Mouse (Mus musculus) liver, embryonic 15.5 days (tissue): ENCODE data around the gene Cfap45. TPM values are rescaled to one million over a fixed set of nuclear protein-coding genes. Genes with fewer than 3 reads are reported as not detected.
A peak's percentile ranks its signal among the peaks of the same experiment; 100 is the strongest.

Source experiments
- ATAC-seq: fragments of 200-750 bp; cut with Nextera tagmentation; 2 replicates; pipeline ENCODE4 v1.8.0; 2017; ENCODE audit warnings: moderate number of reproducible peaks, mild to moderate bottlenecking, moderate library complexity; ENCODE audit not compliant: insufficient read depth
- H3K27ac ChIP-seq: fragments of 300-500 bp; sonication (generic); replicated peaks from 2 replicates; pipeline ENCODE4 v1.5.1; 2015; ENCODE audit warnings: mild to moderate bottlenecking, inconsistent platforms
- H3K27me3 ChIP-seq: fragments of 300-500 bp; sonication (generic); 2 replicates; pipeline ENCODE4 v1.6.1; 2015; ENCODE audit warnings: mild to moderate bottlenecking, inconsistent platforms
- H3K36me3 ChIP-seq: fragments of 300-500 bp; sonication (generic); replicated peaks from 2 replicates; pipeline ENCODE4 v1.6.1; 2015; ENCODE audit warnings: moderate library complexity, mild to moderate bottlenecking, inconsistent platforms
- H3K4me1 ChIP-seq: fragments of 300-500 bp; sonication (generic); replicated peaks from 2 replicates; pipeline ENCODE4 v1.6.1; 2015; ENCODE audit warnings: inconsistent platforms
- H3K4me2 ChIP-seq: fragments of 300-500 bp; sonication (generic); 2 replicates; pipeline ENCODE4 v1.6.1; 2015; ENCODE audit warnings: moderate library complexity, mild to moderate bottlenecking, inconsistent platforms
- H3K4me3 ChIP-seq: fragments of 300-500 bp; sonication (generic); replicated peaks from 2 replicates; pipeline ENCODE4 v1.5.1; 2015; ENCODE audit warnings: mild to moderate bottlenecking, inconsistent platforms
- H3K9ac ChIP-seq: fragments of 300-500 bp; sonication (generic); 2 replicates; pipeline ENCODE4 v1.6.1; 2015; ENCODE audit warnings: moderate library complexity, mild to moderate bottlenecking, inconsistent platforms
- H3K9me3 ChIP-seq: fragments of 300-500 bp; sonication (generic); replicated peaks from 2 replicates; pipeline ENCODE4 v1.6.1; 2016; ENCODE audit warnings: inconsistent platforms
- WGBS: fragments of 180-500 bp; shearing (Covaris S2); methylation state at CpG from one replicate; pipeline ENCODE4 v1.1.7; 2015; ENCODE audit warnings: mixed read lengths; ENCODE audit not compliant: insufficient replicate concordance; 5-methylcytosine and 5-hydroxymethylcytosine counted together
- polyA plus RNA-seq: library from polyadenylated mRNA; unstranded; fragments of >200 nt; fragmentation: Nextera tagmentation; extraction: Ambion mirVana; gene quantifications from 2 replicates; pipeline ENCODE4 v1.2.1, GENCODE M21; 2015

Cfap45 gene
- polyA plus RNA-seq: 0.29 and 0.43 TPM in 2 replicates

GRCm38 (mm10) chr1:172520576-172521440 is at the start of gene Cfap45:
Cfap45 (plus strand) TSS chr1:172520801.
- H3K4me2 ChIP-seq: peak within 1 kb of the TSS; percentile 50
- H3K4me3 ChIP-seq: peak within 1 kb of the TSS; percentile 31
- H3K36me3 ChIP-seq: no peaks in the 10 kb centered on the region
- no peak within 1 kb of the TSS for H3K27ac ChIP-seq
- peaks cover 24% of the 10 kb centered on the region for H3K27me3 ChIP-seq
- no peaks in the 10 kb centered on the region for H3K9me3 ChIP-seq
- no peak within 1 kb of the TSS for H3K9ac ChIP-seq
- peak; percentile 47; the same call in 1 of the 2 replicates for ATAC-seq
- 3% methylated on average over 28 of the region's 28 CpGs for WGBS
- peaks cover 16% of the 10 kb centered on the region; the same call in 1 of the 2 replicates for H3K4me1 ChIP-seq

GRCm38 (mm10) chr1:172472909-172473308 is 47.7 kb upstream of the Cfap45 start:
- ATAC-seq: no peak
- H3K27ac ChIP-seq: no peak overlapping the region
- peaks cover 8% of the 10 kb centered on the region for H3K4me1 ChIP-seq
- no peaks in the 10 kb centered on the region for H3K36me3 ChIP-seq
- no peaks in the 10 kb centered on the region for H3K27me3 ChIP-seq
- no peak overlapping the region for H3K4me3 ChIP-seq
- no peak overlapping the region for H3K4me2 ChIP-seq
- H3K9me3 ChIP-seq: no peaks in the 10 kb centered on the region
- no peak overlapping the region for H3K9ac ChIP-seq

GRCm38 (mm10) chr1:172474196-172474595 is 46.4 kb upstream of the Cfap45 start:
- no peaks in the 10 kb centered on the region for H3K27me3 ChIP-seq
- no peak overlapping the region for H3K4me2 ChIP-seq
- no peak for ATAC-seq
- no peak overlapping the region for H3K27ac ChIP-seq
- peaks cover 8% of the 10 kb centered on the region for H3K4me1 ChIP-seq
- no peaks in the 10 kb centered on the region for H3K9me3 ChIP-seq
- no peak overlapping the region for H3K4me3 ChIP-seq
- WGBS: 68% methylated on average over 3 of the region's 3 CpGs
- H3K36me3 ChIP-seq: no peaks in the 10 kb centered on the region
- no peak overlapping the region for H3K9ac ChIP-seq

GRCm38 (mm10) chr1:172475054-172475741 is 45.4 kb upstream of the Cfap45 start, which contains the start of gene Slamf9:
Slamf9 (plus strand) TSS chr1:172475358.
- WGBS: 14% methylated on average over 7 of the region's 7 CpGs
- H3K4me3 ChIP-seq: no peak within 1 kb of the TSS
- ATAC-seq: peak; percentile 42; the same call in 1 of the 2 replicates

DNA sequence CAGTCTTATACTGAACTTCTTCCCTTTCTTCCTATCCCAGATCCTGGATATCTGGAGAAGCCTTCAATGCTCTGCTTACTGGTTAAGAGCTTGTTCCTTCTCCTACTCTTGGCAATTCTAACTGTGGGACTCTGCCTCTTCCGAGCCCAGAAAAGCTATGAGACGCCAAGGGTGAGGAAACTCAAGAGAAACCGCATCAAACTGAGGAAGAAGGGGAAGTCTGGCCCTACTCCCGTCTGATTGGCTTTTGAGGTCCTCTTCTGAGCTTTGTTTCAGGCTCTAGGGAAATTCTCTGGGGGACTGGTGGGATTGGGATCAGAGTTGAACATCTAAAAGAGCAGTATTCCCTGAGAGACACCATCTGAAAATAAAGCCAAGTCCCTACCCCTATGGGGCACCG is 42.6 kb upstream of the Cfap45 start:
- H3K4me3 ChIP-seq: no peak overlapping the region
- no peak for ATAC-seq
- peaks cover 24% of the 10 kb centered on the region for H3K4me1 ChIP-seq
- H3K4me2 ChIP-seq: no peak overlapping the region
- H3K9ac ChIP-seq: no peak overlapping the region
- no peak overlapping the region for H3K27ac ChIP-seq
- 20% methylated on average over 5 of the region's 5 CpGs for WGBS
- peaks cover 32% of the 10 kb centered on the region for H3K27me3 ChIP-seq
- no peaks in the 10 kb centered on the region for H3K36me3 ChIP-seq
- H3K9me3 ChIP-seq: no peaks in the 10 kb centered on the region

More at GRCm38 (mm10) chr1:172475054-172475741, 45.4 kb upstream of the Cfap45 start, which contains the start of gene Slamf9:
- H3K36me3 ChIP-seq: no peaks in the 10 kb centered on the region
- H3K27ac ChIP-seq: no peak within 1 kb of the TSS
- no peak within 1 kb of the TSS for H3K9ac ChIP-seq
- H3K27me3 ChIP-seq: 0 out of 2 replicates have a peak, but pooled peaks cover 5% of the 10 kb centered on the region
- H3K4me1 ChIP-seq: peaks cover 5% of the 10 kb centered on the region
- H3K4me2 ChIP-seq: no peak within 1 kb of the TSS
- H3K9me3 ChIP-seq: no peaks in the 10 kb centered on the region

GRCm38 (mm10) chr1:172480376-172480775 is 40.2 kb upstream of the Cfap45 start:
- Histone ChIP-seq H3K4me1 (peaks cover 22% of the 10 kb centered on the region), H3K27me3 (peaks cover 32% of the 10 kb centered on the region)
- WGBS: 72% methylated on average over 4 of the region's 4 CpGs

GRCm38 (mm10) chr1:172481111-172481510 is 39.5 kb upstream of the Cfap45 start:
- H3K27me3 ChIP-seq: peaks cover 32% of the 10 kb centered on the region
- H3K4me2 ChIP-seq: peak overlapping the region; percentile 62
- H3K27ac ChIP-seq: no peak overlapping the region
- H3K4me3 ChIP-seq: peak overlapping the region; percentile 44; the same call in 1 of the 2 replicates
- H3K9me3 ChIP-seq: no peaks in the 10 kb centered on the region
- peaks cover 22% of the 10 kb centered on the region for H3K4me1 ChIP-seq
- ATAC-seq: no peak
- no peak overlapping the region for H3K9ac ChIP-seq
- H3K36me3 ChIP-seq: no peaks in the 10 kb centered on the region
- 12% methylated on average over 13 of the region's 13 CpGs for WGBS

More at GRCm38 (mm10) chr1:172480376-172480775, 40.2 kb upstream of the Cfap45 start:
- Histone ChIP-seq H3K27ac (no peak overlapping the region), H3K4me3 (no peak overlapping the region), H3K4me2 (no peak overlapping the region), H3K9me3 (no peaks in the 10 kb centered on the region), H3K9ac (no peak overlapping the region), H3K36me3 (no peaks in the 10 kb centered on the region)
- no peak for ATAC-seq

- Histone ChIP-seq H3K27ac (no peak within 1 kb of the TSS; the same call in 1 of the 2 replicates), H3K27me3 (peaks cover 32% of the 10 kb centered on the region), H3K9ac (no peak within 1 kb of the TSS), H3K9me3 (no peaks in the 10 kb centered on the region), H3K36me3 (no peaks in the 10 kb centered on the region), H3K4me3 (peak within 1 kb of the TSS; percentile 44), H3K4me1 (peaks cover 22% of the 10 kb centered on the region), H3K4me2 (peak within 1 kb of the TSS; percentile 62)
- ATAC-seq: peak; percentile 79
- 1% methylated on average over 38 of the region's 38 CpGs for WGBS
Measured at GRCm38 (mm10) chr1:172481540-172482280, 38.9 kb upstream of the Cfap45 start, which contains the start of gene Igsf9. Igsf9 (plus strand) TSS chr1:172481788.

GRCm38 (mm10) chr1:172482518-172483360 is 37.9 kb upstream of the Cfap45 start:
- Histone ChIP-seq H3K27me3 (peaks cover 32% of the 10 kb centered on the region), H3K9ac (no peak overlapping the region)

GRCm38 (mm10) chr1:172483361-172483660 is 37.3 kb upstream of the Cfap45 start:
- Histone ChIP-seq H3K9ac (no peak overlapping the region), H3K4me3 (no peak overlapping the region), H3K4me2 (no peak overlapping the region), H3K27ac (no peak overlapping the region), H3K4me1 (peaks cover 22% of the 10 kb centered on the region), H3K36me3 (no peaks in the 10 kb centered on the region), H3K27me3 (peaks cover 32% of the 10 kb centered on the region), H3K9me3 (no peaks in the 10 kb centered on the region)
- ATAC-seq: no peak
- 40% methylated on average over 4 of the region's 4 CpGs for WGBS

More at GRCm38 (mm10) chr1:172482518-172483360, 37.9 kb upstream of the Cfap45 start:
- H3K4me1 ChIP-seq: peaks cover 22% of the 10 kb centered on the region
- H3K4me2 ChIP-seq: peak overlapping the region; percentile 62
- no peaks in the 10 kb centered on the region for H3K36me3 ChIP-seq
- 20% methylated on average over 12 of the region's 12 CpGs for WGBS
- H3K4me3 ChIP-seq: peak overlapping the region; percentile 44
- no peak overlapping the region for H3K27ac ChIP-seq
- ATAC-seq: no peak
- no peaks in the 10 kb centered on the region for H3K9me3 ChIP-seq
